Mouse (Mus musculus): ENCODE data around the gene Exosc7. TPM values are rescaled to one million over a fixed set of nuclear protein-coding genes. Genes with fewer than 3 reads are reported as not detected.

The Exosc7 gene
- polyA plus RNA-seq (2015; fragmentation: Nextera tagmentation; extraction: Ambion mirVana), result 112 and 121 TPM in 2 replicates

GRCm38 (mm10) chr9:123112805-123113521, at the start of gene Exosc7, which contains the start of gene Zdhhc3:
Exosc7 (plus strand) TSS chr9:123113215.
Zdhhc3 (minus strand) TSS chr9:123113205.
- DNase-seq (ENCODE audit: low spot score), result peak; percentile 91

- DNase-seq (ENCODE audit: low spot score), result no peak
These were observed 33.9 kb upstream of the Exosc7 start for GRCm38 (mm10) chr9:123079149-123079548.

GRCm38 (mm10) chr9:123080355-123080754, 32.7 kb upstream of the Exosc7 start:
- DNase-seq (ENCODE audit: low spot score), result no peak

- DNase-seq (ENCODE audit: low spot score), result no peak
These were observed 32.2 kb upstream of the Exosc7 start for GRCm38 (mm10) chr9:123080796-123081195.

GRCm38 (mm10) chr9:123085373-123085772, 27.6 kb upstream of the Exosc7 start:
- no peak for DNase-seq (ENCODE audit: low spot score)

GRCm38 (mm10) chr9:123087558-123087957, 25.5 kb upstream of the Exosc7 start:
- peak; percentile 43 for DNase-seq (ENCODE audit: low spot score)

GRCm38 (mm10) chr9:123090844-123091243, 22.2 kb upstream of the Exosc7 start:
- no peak for DNase-seq (ENCODE audit: low spot score)

- no peak for DNase-seq (ENCODE audit: low spot score)
These were observed 13.2 kb upstream of the Exosc7 start for GRCm38 (mm10) chr9:123099631-123100455.

GRCm38 (mm10) chr9:123103425-123103824, 9.6 kb upstream of the Exosc7 start:
- DNase-seq (ENCODE audit: low spot score), result no peak

- DNase-seq (ENCODE audit: low spot score), result no peak
These were observed 8.7 kb upstream of the Exosc7 start for GRCm38 (mm10) chr9:123104362-123104761.

GRCm38 (mm10) chr9:123107186-123107585, 5.8 kb upstream of the Exosc7 start:
- peak; percentile 20 for DNase-seq (ENCODE audit: low spot score)

- no peak for DNase-seq (ENCODE audit: low spot score)
These were observed 3.8 kb upstream of the Exosc7 start for GRCm38 (mm10) chr9:123109188-123109587.

GRCm38 (mm10) chr9:123111751-123112221, 1.2 kb upstream of the Exosc7 start:
- DNase-seq (ENCODE audit: low spot score), result peak; percentile 23

GRCm38 (mm10) chr9:123113931-123114330, 916 bp downstream of the Exosc7 start:
- DNase-seq (ENCODE audit: low spot score), result no peak

GRCm38 (mm10) chr9:123115566-123115965, 2.6 kb downstream of the Exosc7 start:
- DNase-seq (ENCODE audit: low spot score), result no peak

- no peak for DNase-seq (ENCODE audit: low spot score)
These were observed 10.0 kb downstream of the Exosc7 start for GRCm38 (mm10) chr9:123123017-123123416.

- peak; percentile 15 for DNase-seq (ENCODE audit: low spot score)
These were observed 10.8 kb downstream of the Exosc7 start for GRCm38 (mm10) chr9:123123571-123124412.

GRCm38 (mm10) chr9:123124413-123124981, 11.5 kb downstream of the Exosc7 start:
- DNase-seq (ENCODE audit: low spot score), result no peak

GRCm38 (mm10) chr9:123127663-123128062, 14.6 kb downstream of the Exosc7 start:
- no peak for DNase-seq (ENCODE audit: low spot score)

- no peak for DNase-seq (ENCODE audit: low spot score)
These were observed 20.0 kb downstream of the Exosc7 start for GRCm38 (mm10) chr9:123132994-123133393.
